Mouse (Mus musculus) cortical plate, adult 2 months (tissue): ENCODE measurements around the gene Emc8.

Experiments used
- CTCF ChIP-seq: fragments of 200-500 bp; IDR thresholded peaks from 2 replicates; pipeline ENCODE4 v1.5.1; 2011; ENCODE audit warnings: mild to moderate bottlenecking, control low read depth, low read length; ENCODE audit not compliant: insufficient read depth; ENCODE audit errors: extremely low read depth
- POLR2A ChIP-seq: fragments of 200-500 bp; IDR thresholded peaks from 2 replicates; pipeline ENCODE4 v1.6.1; 2011; ENCODE audit warnings: mild to moderate bottlenecking, low read length, control low read depth; ENCODE audit not compliant: insufficient read depth; ENCODE audit errors: extremely low read depth

- TF ChIP-seq CTCF (no peak), POLR2A (no peak)
These were observed 15.7 kb upstream of the Emc8 start for GRCm38 (mm10) chr8:120684082-120684481.
